22 mouse cellular contexts compared by ENCODE assay signal in genomic region chr9:106096683-106097082, GRCm38 (mm10). TPM values are rescaled to one million over a fixed set of nuclear protein-coding genes. Genes with fewer than 3 reads are reported as not detected.
A peak's percentile ranks its signal among the peaks of the same experiment; 100 is the strongest.
DNase-seq lines count a peak whose midpoint lies in the region; ATAC-seq and TF ChIP-seq lines count a peak whose summit lies in the region.
"Had no signal": no experiment of that assay in that cellular context is flagged by ENCODE, and none has a peak within 500 bp of the region (broad histone marks: within the 10 kb centered on the region; RNA-seq: fewer than 3 reads in every experiment).

TSS of gene Col6a4 (minus strand) at chr9:106096783.

- peak within 1 kb of the TSS; percentile 37 for H3K4me2 ChIP-seq in intestine, postnatal 0 days (replicated peaks; ENCODE audit: low read depth)
- H3K4me2 ChIP-seq: embryonic facial prominence, embryonic 15.5 days; hindbrain, embryonic 15.5 days; neural tube, embryonic 15.5 days had no signal

- no peak within 1 kb of the TSS for H3K9ac ChIP-seq in intestine, postnatal 0 days (ENCODE audit: low read depth, low read length)
- H3K9ac ChIP-seq: embryonic facial prominence, embryonic 15.5 days; forebrain, postnatal 0 days; hindbrain, embryonic 15.5 days; liver, postnatal 0 days; neural tube, embryonic 15.5 days had no signal

- 44% methylated on average over 7 of the region's 7 CpGs for WGBS in intestine, postnatal 0 days

- no peak within 1 kb of the TSS for H3K27ac ChIP-seq in intestine, postnatal 0 days (ENCODE audit: low read depth, low read length)
- H3K27ac ChIP-seq: embryonic facial prominence, embryonic 15.5 days; hindbrain, embryonic 15.5 days; neural tube, embryonic 15.5 days had no signal

- H3K36me3 ChIP-seq in intestine, postnatal 0 days (ENCODE audit: control insufficient read depth, insufficient read depth): no peaks in the 10 kb centered on the region
- H3K36me3 ChIP-seq: embryonic facial prominence, embryonic 15.5 days; hindbrain, embryonic 15.5 days; neural tube, embryonic 15.5 days had no signal

- peak within 1 kb of the TSS; percentile 13 for H3K4me3 ChIP-seq in intestine, postnatal 0 days (ENCODE audit: low read depth, low read length)
- H3K4me3 ChIP-seq: embryonic facial prominence, embryonic 15.5 days; hindbrain, embryonic 15.5 days; neural tube, embryonic 15.5 days had no signal

- H3K4me1 ChIP-seq in intestine, postnatal 0 days (replicated peaks; ENCODE audit: control insufficient read depth, insufficient read depth, low read length): no peaks in the 10 kb centered on the region
- H3K4me1 ChIP-seq: embryonic facial prominence, embryonic 15.5 days; neural tube, embryonic 15.5 days had no signal

- DNase-seq in heart, adult 11 months: peak; percentile 66
- no peak for DNase-seq in heart, adult 8-10 months (ENCODE audit: low spot score)
- DNase-seq in ovary, adult 18-20 months (ENCODE audit: low spot score): peak; percentile 37
- no peak for DNase-seq in ovary, postnatal 10 days (ENCODE audit: low spot score)
- DNase-seq in testis, postnatal 10 days (ENCODE audit: low spot score): peak; percentile 50
- DNase-seq in left cerebral cortex, postnatal 4 days: no peak
- DNase-seq: B cell, adult 2 months; cerebellum, postnatal 10 days; forebrain, postnatal 0 days; heart, postnatal 36 days; kidney, adult 8-10 months; liver, postnatal 0 days; lung, postnatal 4 days; right cerebral cortex, postnatal 4 days had no signal

- no peaks in the 10 kb centered on the region for H3K9me3 ChIP-seq in intestine, postnatal 0 days (ENCODE audit: control insufficient read depth)
- H3K9me3 ChIP-seq: embryonic facial prominence, embryonic 15.5 days; hindbrain, embryonic 15.5 days; neural tube, embryonic 15.5 days had no signal

- intact Hi-C loops in left cerebral cortex, postnatal 4 days (cut with DNase I): no loop called here

- no peaks in the 10 kb centered on the region for H3K27me3 ChIP-seq in intestine, postnatal 0 days (replicated peaks; ENCODE audit: control insufficient read depth, insufficient read depth, low read length)
- H3K27me3 ChIP-seq: embryonic facial prominence, embryonic 15.5 days; hindbrain, embryonic 15.5 days; neural tube, embryonic 15.5 days had no signal

- ATAC-seq in intestine, postnatal 0 days: no peak
- ATAC-seq: forebrain, postnatal 0 days; liver, postnatal 0 days; midbrain, embryonic 16.5 days had no signal

- TF ChIP-seq CTCF in intestine, postnatal 0 days (IDR thresholded peaks at IDR 0.05; ENCODE audit: low read depth): no peak

RNA-seq across cellular contexts. Expression of gene Col6a4, which starts in this region (rescaled TPM):
- total RNA-seq in heart, adult 8-10 months (2022): not detected
- polyA plus RNA-seq in intestine, postnatal 0 days (2015; fragmentation: Nextera tagmentation; extraction: Ambion mirVana): 39.8 and 46.6 TPM in 2 replicates
- 1 to 10 TPM; 2.0 to 3.1 TPM for total RNA-seq in left cerebral cortex, postnatal 4 days (2021)
- total RNA-seq: granulocyte monocyte progenitor cell, adult 5-6 weeks; heart, postnatal 36 days; liver, adult 2 months had no signal
- polyA plus RNA-seq: heart, embryonic 14.5 days; liver, adult 2 months; liver, postnatal 0 days had no signal

Comparison
In these comparisons a context has a peak if more than half of its experiments do, and no peak if none do; other contexts are left out.
1. DNase-seq: peak in heart, adult 11 months (single experiment), ovary, adult 18-20 months (single experiment) and testis, postnatal 10 days (single experiment); none in heart, adult 8-10 months (single experiment), ovary, postnatal 10 days (single experiment) and left cerebral cortex, postnatal 4 days (single experiment).